In the genomic region with DNA sequence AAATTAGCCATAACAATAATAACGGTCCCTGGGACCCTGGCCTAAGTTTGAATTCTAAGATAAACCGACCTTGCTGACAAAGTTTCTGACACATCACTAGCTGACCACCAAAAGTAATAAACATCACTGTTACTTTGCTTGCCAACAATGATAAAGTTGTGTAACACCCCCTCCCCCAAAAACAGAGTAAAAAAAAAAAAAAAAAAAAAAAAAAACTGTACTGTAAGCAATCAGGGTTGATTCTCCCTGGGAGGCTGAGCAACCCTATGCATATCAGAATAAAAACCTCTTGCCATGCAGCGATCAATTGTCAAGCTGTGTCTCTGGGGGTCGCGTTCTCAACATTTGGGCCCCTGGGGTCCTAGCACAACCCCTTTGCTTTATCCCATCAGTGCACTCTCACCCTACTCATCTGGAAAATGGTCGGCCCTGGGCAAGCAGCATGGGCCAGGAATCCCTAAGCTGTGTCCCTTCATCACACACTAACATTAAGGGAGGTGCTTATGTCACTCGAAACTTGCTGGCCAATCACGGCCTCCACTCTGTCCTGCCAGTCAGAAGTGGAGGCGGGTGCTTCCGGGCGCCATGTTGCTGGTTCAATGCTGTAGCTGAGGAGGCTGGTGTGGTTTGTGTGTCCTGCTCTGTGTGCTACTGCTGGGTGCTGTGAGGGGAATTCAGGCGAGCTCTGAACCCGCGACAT, we compare ENCODE assay signal across 27 mouse cellular contexts.
A peak's percentile ranks its signal among the peaks of the same experiment; 100 is the strongest.
DNase-seq lines count a peak whose midpoint lies in the region; ATAC-seq and TF ChIP-seq lines count a peak whose summit lies in the region.
"Had no signal": no experiment of that assay in that cellular context is flagged by ENCODE, and none has a peak within 500 bp of the region (broad histone marks: within the 10 kb centered on the region; RNA-seq: fewer than 3 reads in every experiment).

No protein-coding gene starts in this region.

- peak; percentile 47; the same call in 1 of the 2 replicates for ATAC-seq in heart, embryonic 14.5 days (ENCODE audit: insufficient number of reproducible peaks, insufficient read depth, low FRiP score, low read depth)
- ATAC-seq: forebrain, embryonic 14.5 days; intestine, embryonic 16.5 days; Patski had no signal

- H3K4me2 ChIP-seq in heart, embryonic 14.5 days (ENCODE audit: low read length): no peak overlapping the region
- H3K4me2 ChIP-seq: hindbrain, embryonic 14.5 days; lung, embryonic 14.5 days had no signal

- no peak overlapping the region for H3K4me3 ChIP-seq in heart, embryonic 14.5 days (ENCODE audit: control insufficient read depth in 1 of 2, insufficient read depth in 1 of 2, low read depth in 1 of 2, low read length in 2 of 2)
- no peak overlapping the region for H3K4me3 ChIP-seq in heart, adult 2 months
- peak overlapping the region; percentile 80 for H3K4me3 ChIP-seq in testis, adult 2 months (ENCODE audit: control insufficient read depth, low read depth, low read length)

- H3K9ac ChIP-seq in heart, embryonic 14.5 days (ENCODE audit: low read length): no peak overlapping the region
- H3K9ac ChIP-seq in heart, adult 2 months (ENCODE audit: low read depth, low read length): no peak overlapping the region
- H3K9ac ChIP-seq: hindbrain, embryonic 14.5 days; liver, embryonic 14.5 days; lung, embryonic 14.5 days had no signal

- no peak for TF ChIP-seq POLR2A in heart, adult 2 months (IDR thresholded peaks at IDR 0.05; ENCODE audit: insufficient read depth, low read depth, low read length)
- TF ChIP-seq POLR2A in testis, adult 2 months (IDR thresholded peaks at IDR 0.05; ENCODE audit: control insufficient read depth, low read depth, low read length): no peak

- H3K9me3 ChIP-seq in heart, embryonic 14.5 days (ENCODE audit: control insufficient read depth, low read length): peaks cover 46% of the 10 kb centered on the region

- no peak for TF ChIP-seq CTCF in heart, adult 2 months (IDR thresholded peaks at IDR 0.05)
- TF ChIP-seq CTCF in testis, adult 2 months (IDR thresholded peaks at IDR 0.05; ENCODE audit: control insufficient read depth, insufficient read depth, insufficient replicate concordance, low read depth, low read length): no peak

- H3K27me3 ChIP-seq in heart, embryonic 14.5 days (ENCODE audit: control insufficient read depth, insufficient read depth, low read length): no peaks in the 10 kb centered on the region
- H3K27me3 ChIP-seq in heart, adult 2 months (ENCODE audit: control insufficient read depth, insufficient read depth, low read length): no peaks in the 10 kb centered on the region
- H3K27me3 ChIP-seq in testis, adult 2 months (ENCODE audit: control insufficient read depth, insufficient read depth, low read length): no peaks in the 10 kb centered on the region
- H3K27me3 ChIP-seq: CH12.LX, Patski had no signal

- intact Hi-C loops in heart, adult 2 months (cut with DNase I): no loop called here
- intact Hi-C loops in gastrocnemius, postnatal 36 days (cut with DNase I): no loop called here

- H3K4me1 ChIP-seq in heart, embryonic 14.5 days (ENCODE audit: control insufficient read depth in 2 of 2, insufficient read depth in 2 of 2, low read length in 2 of 2): no peaks in the 10 kb centered on the region
- H3K4me1 ChIP-seq in heart, adult 2 months (ENCODE audit: control insufficient read depth, insufficient read depth, low read length): no peaks in the 10 kb centered on the region
- H3K4me1 ChIP-seq in testis, adult 2 months (ENCODE audit: control insufficient read depth, insufficient read depth, low read length): no peaks in the 10 kb centered on the region; the same call in 1 of the 2 replicates

- DNase-seq in heart, adult 2 months: no peak
- DNase-seq in testis, postnatal 10 days (ENCODE audit: low spot score): no peak
- peak; percentile 99 for DNase-seq in R1 (ENCODE audit: low read depth, low spot score)
- no peak for DNase-seq in gastrocnemius, postnatal 36 days
- DNase-seq in adrenal gland, adult 8-10 months: no peak
- DNase-seq in urinary bladder, postnatal 4 days (ENCODE audit: low spot score in 2 of 2): no peak
- DNase-seq: adrenal gland, postnatal 14 days; B cell, adult 2 months; cerebellum, adult 2 months; cerebellum, postnatal 36 days; embryo, embryonic 11 days; gastrocnemius, postnatal 10 days; heart, adult 18-20 months; layer of hippocampus, postnatal 36 days; lung, postnatal 4 days; midbrain, embryonic 14.5 days; thymus, postnatal 25 days had no signal

- no peaks in the 10 kb centered on the region for H3K36me3 ChIP-seq in heart, embryonic 14.5 days (ENCODE audit: control insufficient read depth, insufficient read depth, low read length)
- H3K36me3 ChIP-seq in heart, adult 2 months (ENCODE audit: control insufficient read depth, insufficient read depth, low read length): no peaks in the 10 kb centered on the region
- no peaks in the 10 kb centered on the region for H3K36me3 ChIP-seq in testis, adult 2 months (ENCODE audit: control insufficient read depth, insufficient read depth, low read length)

- no peak overlapping the region for H3K27ac ChIP-seq in heart, embryonic 14.5 days (replicated peaks in 1 of 2; ENCODE audit: control insufficient read depth in 1 of 2, insufficient read depth in 1 of 2, low read depth in 2 of 2, low read length in 2 of 2)
- H3K27ac ChIP-seq in heart, adult 2 months: no peak overlapping the region
- H3K27ac ChIP-seq in testis, adult 2 months (ENCODE audit: control insufficient read depth, insufficient read depth, low read depth, low read length): no peak overlapping the region
- H3K27ac ChIP-seq: hindbrain, embryonic 14.5 days; liver, embryonic 14.5 days; stomach, postnatal 0 days had no signal

- 83% methylated on average over 14 of the region's 14 CpGs for WGBS in heart, embryonic 14.5 days
- WGBS in heart, adult 2 months: 78% methylated on average over 14 of the region's 14 CpGs

- TF ChIP-seq EP300 in heart, adult 2 months (IDR thresholded peaks at IDR 0.05; ENCODE audit: insufficient read depth, low read depth, low read length): no peak

- no peaks in the 10 kb centered on the region for H3K79me2 ChIP-seq in heart, adult 2 months (replicated peaks; ENCODE audit: control insufficient read depth, insufficient read depth, low read length)
